Mouse (Mus musculus): Measurements from ENCODE around the gene Tmprss6. TPM values are rescaled to one million over a fixed set of nuclear protein-coding genes. Genes with fewer than 3 reads are reported as not detected.
A peak's percentile ranks its signal among the peaks of the same experiment; 100 is the strongest.

Gene Tmprss6
- total RNA-seq, 4 experiments from 2014 or later, result 1.7 to 3.1 (median 2.9) TPM

DNA sequence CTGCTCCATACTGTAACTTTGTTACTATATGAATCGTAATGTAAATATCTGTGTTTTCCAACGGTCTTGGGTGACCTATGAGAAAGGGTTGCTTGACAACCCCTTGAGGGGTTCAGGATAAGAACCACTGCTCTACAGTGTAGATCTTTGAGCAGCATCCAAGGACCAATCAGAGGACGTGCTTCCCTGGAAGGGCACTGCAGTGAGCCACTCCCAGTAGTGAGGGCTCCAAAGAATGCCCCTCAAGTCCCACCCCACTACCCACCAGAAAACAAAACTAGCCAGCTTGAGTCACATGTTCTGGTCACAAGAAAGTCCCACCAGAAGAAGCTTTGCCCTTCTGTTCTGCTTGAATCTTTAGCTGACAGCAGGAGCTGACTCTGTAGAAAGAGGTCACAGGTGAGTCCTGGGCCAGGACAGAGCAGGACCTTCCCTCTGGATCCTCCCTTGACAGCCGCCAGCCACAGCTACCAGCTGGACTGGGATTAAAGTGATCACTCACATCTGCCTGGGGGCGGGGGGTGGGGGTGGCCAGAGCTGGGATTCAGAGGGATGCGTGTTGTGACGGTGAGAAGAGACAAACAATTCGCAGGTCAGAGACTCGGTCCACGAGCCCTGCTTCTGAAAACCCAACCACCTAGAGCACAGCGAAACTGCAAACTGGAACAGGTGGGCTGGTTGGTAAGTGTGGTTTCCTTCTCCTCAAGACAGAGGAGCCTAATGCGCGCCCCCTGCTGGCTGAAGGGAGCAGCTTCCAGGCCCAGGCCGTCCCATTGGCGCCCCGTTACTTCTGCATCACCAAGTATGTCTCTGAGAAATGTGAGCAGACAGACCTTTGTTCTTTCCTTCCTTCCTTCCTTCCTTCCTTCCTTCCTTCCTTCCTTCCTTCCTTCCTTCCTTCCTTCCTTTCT is 46.1 kb downstream of the Tmprss6 start:
- peak; percentile 68 to 87 for DNase-seq (ENCODE audit: low spot score in 2 of 2)

DNA sequence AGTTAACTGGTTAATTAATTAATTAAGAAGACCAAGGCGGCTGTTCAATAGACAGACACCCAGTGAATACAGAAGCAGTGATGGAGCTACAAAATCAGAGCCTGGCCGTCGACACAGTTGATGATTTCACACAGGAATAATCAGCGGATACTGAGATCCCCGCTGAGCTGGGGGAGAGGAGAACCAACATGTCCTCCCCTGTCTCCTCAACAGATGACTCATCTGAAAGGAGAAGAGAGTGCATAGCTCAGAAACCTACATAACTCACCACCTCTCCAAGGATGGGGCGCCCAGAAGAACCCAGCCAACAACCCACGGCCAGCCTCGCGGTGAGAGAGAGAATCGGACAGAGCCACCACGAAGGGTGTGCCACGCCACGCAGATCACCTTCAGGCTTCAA is 48.0 kb downstream of the Tmprss6 start:
- no peak for DNase-seq (ENCODE audit: low spot score in 2 of 2)

DNA sequence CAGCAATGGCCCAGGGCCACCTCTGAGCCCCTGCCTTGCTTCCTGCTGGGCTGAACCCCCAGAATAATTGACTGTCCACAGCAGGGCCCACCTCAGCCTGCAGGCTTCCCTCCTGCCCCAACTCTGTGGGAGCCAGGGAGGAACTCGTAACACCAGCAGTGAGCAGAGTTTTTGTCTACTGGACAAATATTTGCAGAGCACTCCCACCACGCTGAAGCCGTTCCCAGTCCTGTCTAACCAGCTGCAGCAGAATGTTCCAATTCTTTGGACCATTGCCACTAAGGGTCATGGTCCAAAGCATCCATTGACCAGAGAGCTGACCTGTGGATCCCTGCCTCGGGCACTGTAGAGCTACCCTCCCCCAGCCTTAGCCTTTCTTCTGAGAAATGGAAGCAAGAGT is 51.5 kb downstream of the Tmprss6 start:
- no peak for DNase-seq (ENCODE audit: low spot score in 2 of 2)

- DNase-seq (ENCODE audit: low spot score in 2 of 2), result no peak
Observed at GRCm38 (mm10) chr15:78414157-78414556, 54.3 kb downstream of the Tmprss6 start.

DNA sequence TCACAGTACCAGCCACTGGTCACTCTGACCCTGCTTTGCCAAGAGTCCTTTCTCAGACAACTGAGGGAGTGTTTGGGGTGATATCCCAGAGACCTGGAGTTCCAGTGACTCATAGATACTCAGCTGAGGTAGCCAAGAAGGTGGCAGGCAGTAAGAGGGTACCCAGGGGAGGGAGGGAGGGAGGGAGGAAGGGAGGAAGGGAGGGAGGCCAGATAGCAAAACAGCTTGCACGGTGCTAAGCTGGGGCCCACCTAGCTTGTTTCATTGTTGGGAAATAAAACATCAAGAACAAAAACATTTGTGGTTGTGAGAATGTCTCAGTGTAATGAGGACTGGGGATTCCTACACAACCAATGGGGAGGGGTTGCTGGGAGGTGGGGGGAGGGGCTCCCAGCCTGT is 54.7 kb downstream of the Tmprss6 start:
- no peak for DNase-seq (ENCODE audit: low spot score in 2 of 2)

- DNase-seq (ENCODE audit: low spot score in 2 of 2), result no peak
Observed at GRCm38 (mm10) chr15:78413083-78413718, 55.2 kb downstream of the Tmprss6 start.

DNA sequence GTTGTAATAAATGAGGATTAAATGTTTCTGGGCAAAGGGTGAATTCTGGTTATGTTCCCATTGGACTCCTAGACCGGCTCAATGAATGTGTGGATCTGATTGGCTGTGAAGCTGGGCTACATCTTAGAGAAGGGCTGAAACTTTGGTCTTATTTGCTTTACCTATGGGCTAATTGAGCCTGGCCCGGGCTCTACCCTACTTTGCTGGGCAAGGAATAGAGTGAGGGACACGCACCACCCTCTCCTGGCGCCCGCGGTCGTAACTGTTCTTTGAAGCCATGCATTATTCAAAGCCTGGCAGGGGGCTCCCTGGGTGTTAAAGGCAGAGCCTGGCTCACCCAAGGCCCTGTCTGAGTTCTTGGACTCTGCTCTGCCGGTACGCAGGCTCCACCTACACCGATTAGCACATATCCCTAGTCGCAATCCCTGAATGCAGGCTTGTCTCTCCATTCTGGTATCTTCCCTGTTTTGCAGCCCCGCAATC is 58.8 kb downstream of the Tmprss6 start:
- DNase-seq (ENCODE audit: low spot score in 2 of 2), result no peak

DNA sequence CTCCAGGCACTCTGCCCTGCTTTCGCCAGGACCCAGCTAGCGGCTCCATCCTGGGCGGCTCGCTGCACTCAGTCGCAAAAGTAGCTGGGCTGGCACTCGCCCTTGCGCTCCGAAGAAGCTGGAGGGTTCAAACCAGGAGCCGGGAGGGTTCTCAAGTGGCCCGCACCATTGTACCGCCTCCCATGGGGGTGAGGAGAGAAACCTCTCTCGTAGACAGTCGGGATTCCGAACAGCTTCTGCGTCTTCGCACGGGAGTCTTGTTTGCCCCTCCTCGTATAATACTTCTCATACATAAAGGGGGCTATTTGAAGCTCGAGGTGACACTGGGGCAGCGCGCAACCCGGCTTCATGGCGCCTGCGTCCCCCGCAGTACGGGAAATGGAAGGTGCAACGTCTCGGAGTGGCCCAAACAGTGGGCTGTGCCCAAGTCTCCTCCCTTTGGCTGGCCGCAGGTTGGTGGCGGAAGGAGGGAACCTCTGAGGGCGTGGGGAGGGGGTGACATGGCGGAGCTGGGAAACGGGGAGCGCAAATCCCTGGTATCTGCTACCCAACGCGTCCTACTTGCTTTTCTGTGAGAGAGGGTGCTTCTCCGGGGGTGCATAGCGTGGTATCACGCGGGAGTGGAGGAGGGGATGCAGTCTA is 62.0 kb downstream of the Tmprss6 start, which contains the start of gene Mpst:
Mpst (plus strand) TSS at position 124 of the 642 bp plus-strand sequence.
- peak; percentile 87 to 92 for DNase-seq (ENCODE audit: low spot score in 2 of 2)

- peak; percentile 90 to 95 for DNase-seq (ENCODE audit: low spot score in 2 of 2)
Observed at GRCm38 (mm10) chr15:78405517-78406211, 62.8 kb downstream of the Tmprss6 start, which contains the start of gene Tst. TSS of gene Tst (minus strand) at chr15:78405907.

DNA sequence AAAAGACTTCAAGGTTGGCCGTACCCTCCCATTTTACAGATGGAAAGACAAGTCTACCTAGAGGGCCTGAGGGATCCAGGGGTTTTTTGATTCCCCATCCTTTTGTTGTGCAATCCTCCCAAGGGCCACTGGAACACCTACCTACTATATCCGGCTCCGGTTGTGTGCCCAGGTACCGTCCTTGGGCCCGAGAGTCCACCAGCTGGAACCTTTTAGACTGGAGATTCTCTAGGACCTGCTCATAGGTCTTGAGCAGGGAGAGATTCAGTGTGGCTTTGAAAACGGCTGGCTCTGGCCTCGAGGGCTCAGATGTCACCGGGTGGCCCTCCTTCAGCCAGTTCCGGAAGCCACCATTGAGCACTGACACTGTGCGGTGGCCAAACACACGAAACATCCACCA is 63.3 kb downstream of the Tmprss6 start:
- DNase-seq (ENCODE audit: low spot score in 2 of 2), result no peak

DNA sequence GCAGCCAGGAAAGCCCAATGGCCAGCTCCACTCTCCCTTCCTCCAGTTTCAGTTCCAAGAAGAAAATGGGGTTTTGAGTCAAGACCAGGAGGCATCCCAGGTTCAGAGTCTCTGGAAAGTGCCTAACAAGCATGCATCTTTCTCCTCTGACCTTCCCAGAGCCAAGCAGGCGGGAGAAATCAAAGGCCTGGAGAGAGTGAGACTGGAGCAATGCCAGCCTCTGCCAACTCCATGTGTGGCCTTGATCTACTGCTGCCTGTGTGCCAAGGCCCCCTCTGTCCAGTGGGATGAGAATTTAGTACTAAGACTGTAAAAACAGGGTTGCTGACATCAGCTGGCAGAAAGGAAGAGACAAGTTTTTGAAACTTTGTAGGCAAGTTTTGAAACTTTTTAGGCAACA is 64.5 kb downstream of the Tmprss6 start:
- DNase-seq (ENCODE audit: low spot score in 2 of 2), result peak in 1 of 2 experiments; percentile 45

DNA sequence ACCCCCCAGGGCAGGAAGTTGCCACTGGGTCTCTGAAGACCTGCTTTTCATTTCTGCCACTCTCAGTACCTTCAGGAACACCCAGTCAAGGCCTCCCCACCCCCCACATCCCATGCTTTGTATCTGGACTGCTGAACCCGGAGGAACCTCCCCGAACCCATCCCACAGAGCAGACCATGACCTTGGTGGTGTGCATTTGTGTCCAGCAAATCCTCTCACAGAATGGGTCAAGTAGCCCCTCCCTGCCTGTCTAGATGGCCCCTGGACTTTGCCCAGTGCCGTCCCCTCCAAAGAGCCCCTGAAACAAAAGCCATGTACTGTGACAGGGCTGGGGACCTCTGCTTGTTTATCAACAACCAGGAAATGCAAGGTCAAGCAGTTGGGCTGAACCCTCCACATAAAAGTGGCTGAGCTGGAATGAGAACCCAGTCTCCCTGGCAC is 65.1 kb downstream of the Tmprss6 start:
- DNase-seq (ENCODE audit: low spot score in 2 of 2), result no peak

- DNase-seq (ENCODE audit: low spot score in 2 of 2), result no peak
Observed at GRCm38 (mm10) chr15:78402423-78402822, 66.0 kb downstream of the Tmprss6 start.

DNA sequence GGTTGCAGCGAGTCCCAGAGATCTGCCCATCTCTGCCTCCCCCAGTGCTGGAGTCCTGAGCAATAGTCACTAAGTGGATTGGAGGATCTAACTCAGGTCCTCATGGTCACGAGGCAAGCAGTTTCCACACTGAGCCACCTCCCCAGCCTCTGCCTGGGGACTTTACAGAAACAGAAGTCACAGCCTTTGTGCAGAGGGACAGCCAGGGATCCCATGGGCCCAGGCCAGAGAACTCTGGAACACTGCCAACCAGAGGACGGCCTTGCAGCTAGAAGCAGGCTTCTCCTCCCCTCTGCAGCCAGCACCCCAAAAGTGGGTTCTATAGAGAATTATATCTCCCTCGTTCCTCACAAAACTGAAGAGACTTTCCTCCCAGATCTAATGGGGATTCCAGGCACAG is 66.5 kb downstream of the Tmprss6 start:
- DNase-seq (ENCODE audit: low spot score in 2 of 2), result peak; percentile 61 to 62

DNA sequence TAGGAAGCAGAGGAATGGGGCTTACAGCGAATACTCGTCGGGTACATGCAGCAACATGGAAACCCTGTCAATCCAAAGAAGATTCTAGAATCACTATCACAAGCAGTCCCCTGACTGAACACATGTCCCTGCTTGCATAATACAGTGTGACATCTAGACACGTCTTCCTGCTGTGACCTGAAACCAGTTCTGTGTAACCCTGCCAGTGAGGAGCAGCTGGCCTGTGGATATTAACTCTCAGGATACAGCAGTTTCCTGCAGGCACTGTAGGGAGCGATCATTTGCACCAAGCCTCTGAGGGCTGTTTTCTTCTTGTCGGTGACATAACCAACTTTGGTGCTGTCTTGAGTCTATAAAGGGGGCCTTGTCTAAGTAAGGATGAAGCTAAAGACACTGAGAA is 67.1 kb downstream of the Tmprss6 start:
- no peak for DNase-seq (ENCODE audit: low spot score in 2 of 2)

- DNase-seq (ENCODE audit: low spot score in 2 of 2), result no peak
Observed at GRCm38 (mm10) chr15:78395478-78395962, 72.9 kb downstream of the Tmprss6 start, which contains the start of gene Tex33. TSS of gene Tex33 (minus strand) at chr15:78395912.

GRCm38 (mm10) chr15:78390855-78391254 is 77.6 kb downstream of the Tmprss6 start:
- DNase-seq (ENCODE audit: low spot score in 2 of 2), result no peak
